Mouse (Mus musculus) bone marrow, adult 2 months (tissue): ENCODE measurements around the gene Dennd1a.

Experiments
- CTCF ChIP-seq: fragments of 200-500 bp; IDR thresholded peaks from 2 replicates; pipeline ENCODE4 v1.5.1; 2011; ENCODE audit warnings: low read length, control low read depth; ENCODE audit not compliant: control insufficient read depth, insufficient read depth
- POLR2A ChIP-seq: fragments of 200-500 bp; IDR thresholded peaks from 2 replicates; pipeline ENCODE4 v1.6.1; 2011; ENCODE audit warnings: low read depth, mild to moderate bottlenecking, control low read depth, low read length, borderline replicate concordance; ENCODE audit not compliant: control insufficient read depth

DNA sequence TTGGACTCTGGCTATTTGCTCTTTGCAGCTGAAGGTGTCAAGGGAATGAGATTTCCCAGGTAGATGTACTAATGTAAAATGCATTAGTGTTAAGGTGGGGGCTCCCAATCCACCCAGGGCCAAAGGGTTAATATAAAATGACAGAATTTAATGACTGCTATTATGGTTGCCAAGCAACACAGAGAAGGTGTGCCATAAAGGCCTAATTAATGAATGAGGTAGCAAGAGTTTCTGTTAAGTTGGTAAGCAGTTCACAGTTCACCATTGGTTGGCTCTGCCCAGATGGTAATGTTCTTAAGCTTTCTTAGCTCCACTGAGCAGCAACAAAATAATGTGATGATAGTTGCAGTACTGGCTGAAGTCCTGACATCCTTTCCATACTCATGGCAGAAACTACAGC, 190.9 kb downstream of the Dennd1a start:
- TF ChIP-seq CTCF = no peak
- TF ChIP-seq POLR2A = no peak
